Mouse (Mus musculus) c-Kit-positive CD71-positive TER-119-negative erythroid progenitor cells, embryonic 14.5 days (primary cell): ENCODE measurements around the gene Pou3f3.

Experiments
- DNase-seq: peaks from one replicate; pipeline ENCODE4 v3.0.0-alpha.2; 2013; ENCODE audit warnings: low read depth

Pou3f3 gene

GRCm38 (mm10) chr1:42694665-42695577 is 647 bp upstream of the Pou3f3 start:
- no peak for DNase-seq

DNA sequence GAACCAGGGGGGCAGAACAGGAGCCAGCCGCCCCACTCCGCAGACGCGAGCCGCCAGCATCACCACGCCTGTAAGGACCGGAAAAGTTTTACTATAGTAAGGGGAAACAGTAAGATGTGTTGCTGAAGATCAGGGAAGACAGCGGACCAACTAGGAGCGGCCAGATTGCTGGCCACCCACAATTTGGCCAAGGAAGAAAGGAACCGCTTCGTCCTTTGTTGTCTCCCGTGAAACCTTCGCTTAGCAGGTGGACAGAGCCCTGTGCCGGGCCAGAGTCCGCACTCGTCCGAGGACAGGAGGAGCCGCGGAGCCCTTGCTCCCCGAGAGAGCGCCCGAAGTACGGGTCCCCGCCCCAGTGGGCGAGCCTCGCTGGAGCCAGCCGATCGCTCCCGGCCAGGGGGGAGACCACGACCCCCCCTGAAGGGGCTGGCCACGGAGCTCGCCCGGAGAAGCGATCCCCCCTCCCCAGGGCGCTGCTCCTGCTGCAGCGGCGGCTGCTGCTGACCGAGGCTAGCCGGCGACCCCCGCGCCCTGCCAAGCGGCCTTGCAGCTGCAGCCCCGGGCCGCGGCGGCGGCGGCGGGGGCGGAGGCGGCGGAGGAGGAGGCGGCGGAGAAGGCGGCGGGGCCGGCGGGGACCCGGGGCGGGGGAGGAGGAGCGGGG is 933 bp downstream of the Pou3f3 start:
- DNase-seq = no peak

DNA sequence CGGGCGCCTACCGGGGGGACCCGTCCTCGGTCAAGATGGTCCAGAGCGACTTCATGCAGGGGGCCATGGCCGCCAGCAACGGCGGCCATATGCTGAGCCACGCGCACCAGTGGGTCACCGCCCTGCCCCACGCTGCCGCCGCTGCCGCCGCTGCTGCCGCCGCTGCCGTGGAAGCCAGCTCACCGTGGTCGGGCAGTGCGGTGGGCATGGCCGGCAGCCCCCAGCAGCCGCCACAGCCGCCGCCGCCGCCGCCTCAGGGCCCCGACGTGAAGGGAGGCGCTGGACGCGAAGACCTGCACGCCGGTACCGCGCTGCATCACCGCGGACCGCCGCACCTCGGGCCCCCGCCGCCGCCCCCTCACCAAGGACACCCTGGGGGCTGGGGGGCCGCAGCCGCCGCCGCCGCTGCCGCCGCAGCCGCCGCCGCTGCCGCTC is 1.8 kb downstream of the Pou3f3 start:
- no peak for DNase-seq

DNA sequence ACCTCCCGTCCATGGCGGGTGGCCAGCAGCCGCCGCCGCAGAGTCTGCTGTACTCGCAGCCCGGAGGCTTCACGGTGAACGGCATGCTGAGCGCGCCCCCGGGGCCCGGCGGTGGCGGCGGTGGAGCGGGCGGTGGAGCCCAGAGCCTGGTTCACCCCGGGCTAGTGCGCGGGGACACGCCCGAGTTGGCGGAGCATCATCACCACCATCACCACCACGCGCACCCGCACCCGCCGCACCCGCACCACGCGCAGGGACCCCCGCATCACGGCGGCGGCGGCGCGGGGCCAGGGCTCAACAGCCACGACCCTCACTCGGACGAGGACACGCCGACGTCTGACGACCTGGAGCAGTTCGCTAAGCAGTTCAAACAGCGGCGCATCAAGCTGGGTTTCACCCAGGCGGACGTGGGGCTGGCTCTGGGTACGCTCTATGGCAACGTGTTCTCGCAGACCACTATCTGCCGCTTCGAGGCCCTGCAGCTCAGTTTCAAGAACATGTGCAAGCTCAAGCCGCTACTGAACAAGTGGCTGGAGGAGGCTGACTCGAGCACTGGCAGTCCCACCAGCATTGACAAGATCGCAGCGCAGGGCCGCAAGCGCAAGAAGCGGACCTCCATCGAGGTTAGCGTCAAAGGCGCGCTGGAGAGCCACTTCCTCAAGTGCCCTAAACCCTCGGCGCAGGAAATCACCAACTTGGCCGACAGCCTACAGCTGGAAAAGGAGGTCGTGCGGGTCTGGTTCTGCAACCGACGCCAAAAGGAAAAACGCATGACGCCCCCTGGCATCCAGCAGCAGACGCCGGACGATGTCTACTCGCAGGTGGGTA is 2.4 kb downstream of the Pou3f3 start:
- no peak for DNase-seq

GRCm38 (mm10) chr1:42698584-42699333 is 3.2 kb downstream of the Pou3f3 start:
- no peak for DNase-seq

DNA sequence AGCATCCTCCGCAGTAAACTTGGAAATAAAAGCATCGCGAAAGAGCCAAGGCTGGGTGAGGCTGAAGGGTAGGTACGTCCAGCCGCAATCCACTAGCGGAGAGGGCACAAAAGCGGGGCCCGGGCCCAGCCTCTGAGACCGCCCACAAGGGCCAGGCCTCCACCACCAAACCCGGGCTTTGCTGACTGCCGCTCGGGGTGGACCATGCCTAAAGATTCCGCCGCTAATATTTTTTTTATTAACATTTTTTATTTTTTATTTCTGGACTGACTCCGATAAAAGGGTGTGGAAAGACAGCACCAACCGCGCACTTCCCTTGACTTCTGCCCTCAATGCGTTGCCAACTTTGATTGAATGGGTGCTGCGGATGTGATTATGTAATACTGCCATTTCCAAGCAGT is 3.9 kb downstream of the Pou3f3 start:
- no peak for DNase-seq

DNA sequence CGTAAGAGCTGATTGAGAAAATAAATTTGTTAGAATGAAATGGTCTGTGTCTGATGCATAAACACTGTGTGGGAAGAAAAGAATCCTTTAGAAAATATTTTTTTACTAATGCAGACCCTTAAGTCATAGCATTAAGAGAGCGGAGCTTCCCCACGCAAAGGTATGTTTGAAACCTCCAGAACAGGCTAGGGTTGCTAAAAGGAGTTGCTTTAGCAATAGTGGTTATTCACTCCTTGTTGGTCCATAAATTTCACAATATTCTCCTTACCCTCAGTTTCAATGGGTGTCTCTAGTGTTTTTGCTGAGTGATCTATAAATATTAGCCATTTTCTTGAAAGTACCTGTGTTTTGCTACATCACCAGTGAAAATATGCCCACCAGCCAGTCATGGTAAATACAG is 4.6 kb downstream of the Pou3f3 start:
- DNase-seq = no peak

DNA sequence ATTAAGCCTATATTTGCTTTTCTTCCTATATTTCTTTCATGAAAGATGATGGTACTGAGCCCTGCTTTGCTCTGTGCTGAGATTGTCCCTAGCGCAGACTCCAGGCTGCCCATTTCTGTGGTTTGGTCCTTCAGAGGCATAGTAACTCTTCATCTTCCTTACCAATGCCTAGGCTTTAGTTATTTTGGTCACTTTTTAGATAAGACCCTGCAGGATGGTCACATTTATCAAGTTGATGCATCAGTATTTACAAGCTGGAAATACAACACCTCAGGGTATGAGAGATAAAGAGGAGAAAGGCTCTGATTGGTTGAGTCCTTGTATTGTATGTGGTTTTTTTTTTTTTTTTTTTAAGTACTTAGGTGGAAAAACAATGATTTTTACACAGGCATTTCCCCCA is 5.2 kb downstream of the Pou3f3 start:
- no peak for DNase-seq

DNA sequence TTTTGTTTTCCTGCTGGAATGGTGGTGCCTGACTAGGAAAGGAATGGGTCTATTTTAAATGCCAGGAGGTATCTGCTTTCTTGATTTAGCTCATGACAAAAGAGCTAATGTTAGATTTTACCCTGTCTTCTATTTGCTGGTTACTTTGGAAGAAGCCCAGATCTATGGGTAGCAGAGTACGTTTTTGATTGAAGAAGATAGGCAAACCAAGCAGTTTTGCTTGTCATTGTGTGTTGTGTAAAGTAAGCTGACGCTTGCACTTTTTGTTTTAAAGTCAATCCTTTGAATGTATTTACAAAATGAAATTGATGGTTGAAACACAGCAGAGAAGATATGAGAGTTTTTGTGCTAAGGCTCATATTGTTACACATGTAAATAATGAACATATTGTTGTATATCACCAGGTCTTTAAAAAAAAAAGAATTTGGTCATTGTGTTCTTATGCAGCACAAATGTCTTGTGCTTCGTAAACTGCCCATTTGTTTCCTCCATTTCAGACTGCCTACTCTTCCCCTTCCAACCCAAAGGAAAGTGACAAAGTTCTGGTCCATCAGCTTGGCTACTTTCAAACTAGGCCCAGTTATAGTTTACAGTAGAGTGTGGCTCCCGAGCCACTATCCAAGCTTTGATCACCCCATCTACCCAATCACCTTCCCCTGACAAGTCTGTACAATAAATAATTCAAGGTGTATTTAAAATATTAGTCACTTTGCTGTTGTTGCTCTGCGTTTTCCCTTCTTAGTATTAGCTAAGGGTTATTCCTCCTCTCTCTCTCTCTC is 6.5 kb downstream of the Pou3f3 start:
- no peak for DNase-seq

DNA sequence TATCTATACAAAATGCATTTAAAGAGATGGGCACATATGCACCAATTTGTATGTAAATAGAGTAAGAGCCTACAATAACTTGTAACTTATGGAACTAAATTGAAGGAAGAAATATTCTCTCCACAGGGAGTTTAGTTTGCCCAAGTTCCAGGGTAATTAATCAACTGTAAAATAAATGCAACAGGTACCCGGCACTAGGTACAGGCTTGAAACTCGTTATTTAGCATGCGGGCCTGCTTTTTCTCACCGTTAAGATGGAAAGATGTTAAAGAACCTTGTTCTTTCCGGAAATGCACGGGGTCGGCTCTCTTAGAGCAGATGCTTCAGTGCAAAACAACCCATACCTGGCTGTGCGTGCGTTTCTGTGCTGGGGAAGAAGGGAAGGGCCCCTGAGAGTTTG is 7.4 kb downstream of the Pou3f3 start:
- DNase-seq = no peak

DNA sequence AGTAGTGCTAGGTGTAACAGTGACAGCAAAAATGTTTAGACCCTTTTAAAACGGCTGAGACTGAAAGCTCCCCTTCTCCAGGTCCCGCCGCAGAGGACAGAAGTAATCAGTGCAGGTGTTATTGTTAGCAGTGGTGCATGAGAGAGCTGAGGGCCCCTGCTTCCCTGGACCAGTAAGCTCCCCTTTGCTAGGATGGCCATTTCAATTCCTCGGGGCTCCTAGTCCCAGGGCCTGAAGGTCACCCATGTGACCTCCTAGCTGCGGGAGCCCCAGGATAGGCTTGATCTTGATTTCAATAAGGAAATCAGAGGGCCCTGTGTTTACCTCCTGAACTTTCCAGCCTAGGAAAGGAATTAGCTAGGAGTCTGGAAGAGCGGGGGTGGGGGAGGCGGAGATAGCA is 7.9 kb downstream of the Pou3f3 start:
- no peak for DNase-seq

GRCm38 (mm10) chr1:42703851-42704613 is 8.5 kb downstream of the Pou3f3 start:
- DNase-seq = no peak

DNA sequence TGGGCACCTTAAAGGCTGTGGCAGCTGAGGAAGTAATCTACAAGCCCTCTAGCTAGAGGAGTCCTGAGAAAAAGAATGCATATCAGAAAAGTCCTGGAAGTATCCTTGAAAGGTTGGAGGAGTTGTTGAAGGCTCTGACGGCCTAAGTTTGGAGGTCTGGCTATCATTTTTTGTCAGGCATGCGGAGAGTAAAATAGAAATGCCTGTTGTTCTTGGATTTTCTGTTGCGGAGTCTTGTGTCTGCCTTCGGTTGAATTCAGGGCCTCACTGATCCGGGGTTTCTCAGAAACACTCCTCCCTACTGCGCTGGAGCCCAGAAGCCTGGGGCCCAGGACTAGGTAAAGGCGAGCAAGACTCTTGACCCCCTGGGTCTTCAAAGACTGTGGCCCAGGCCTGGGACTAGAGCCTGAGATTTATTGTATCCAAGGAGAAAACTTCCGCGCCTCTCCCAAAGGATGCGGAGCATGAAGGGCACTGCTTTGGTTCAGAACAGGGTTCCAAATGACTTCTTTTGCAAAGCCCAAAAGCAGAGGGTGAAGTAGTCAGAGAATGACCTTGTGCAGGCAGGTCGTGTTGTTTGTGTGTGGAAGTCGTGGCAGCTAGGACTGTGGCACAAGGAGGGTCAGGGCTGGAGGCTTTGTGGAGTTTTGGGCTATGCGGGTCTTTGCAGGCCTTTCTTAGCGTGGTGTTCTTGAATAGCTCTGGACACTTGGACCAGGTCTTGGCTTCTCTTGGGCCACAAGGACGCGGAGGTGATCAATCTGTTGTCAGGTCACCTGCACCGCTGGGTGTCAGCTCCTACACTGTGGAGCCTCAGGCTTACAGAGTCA is 9.6 kb downstream of the Pou3f3 start:
- no peak for DNase-seq

DNA sequence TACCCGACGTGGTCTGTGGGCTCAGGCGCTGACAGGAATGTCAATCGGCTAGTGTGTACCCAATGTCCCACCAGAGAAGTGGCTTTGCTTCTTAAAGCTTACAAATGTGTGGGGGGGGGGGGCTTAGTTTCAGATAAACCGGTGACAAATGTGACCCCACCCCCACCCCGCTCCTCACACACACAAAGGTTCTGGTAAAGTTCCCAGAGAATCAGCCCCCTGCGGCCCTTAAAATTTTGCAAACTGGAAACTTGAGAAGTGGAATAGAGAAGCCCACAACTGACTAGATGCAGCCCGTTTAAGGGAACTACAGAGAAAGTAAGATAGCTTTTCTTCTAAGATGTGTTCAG is 10.2 kb downstream of the Pou3f3 start:
- no peak for DNase-seq

DNA sequence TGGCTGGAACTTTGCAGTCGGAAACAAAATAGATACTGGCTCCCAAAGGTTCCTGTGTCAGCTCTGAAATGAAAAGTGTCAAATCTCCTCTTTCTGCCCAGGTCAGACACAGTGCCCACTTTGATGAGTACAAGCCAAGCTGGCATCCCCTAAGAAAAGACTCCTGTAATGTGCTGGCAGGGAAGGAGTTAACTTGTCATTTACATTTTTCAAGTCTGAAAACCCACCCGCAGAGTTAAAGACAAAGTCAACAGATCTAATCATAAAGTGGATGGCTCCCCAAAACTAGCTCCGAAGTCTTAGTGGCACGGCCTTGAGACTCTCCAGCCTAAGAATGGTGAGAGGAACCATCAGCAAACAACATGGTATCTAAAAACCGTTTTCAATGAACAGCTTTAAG is 11.6 kb downstream of the Pou3f3 start:
- DNase-seq = no peak

DNA sequence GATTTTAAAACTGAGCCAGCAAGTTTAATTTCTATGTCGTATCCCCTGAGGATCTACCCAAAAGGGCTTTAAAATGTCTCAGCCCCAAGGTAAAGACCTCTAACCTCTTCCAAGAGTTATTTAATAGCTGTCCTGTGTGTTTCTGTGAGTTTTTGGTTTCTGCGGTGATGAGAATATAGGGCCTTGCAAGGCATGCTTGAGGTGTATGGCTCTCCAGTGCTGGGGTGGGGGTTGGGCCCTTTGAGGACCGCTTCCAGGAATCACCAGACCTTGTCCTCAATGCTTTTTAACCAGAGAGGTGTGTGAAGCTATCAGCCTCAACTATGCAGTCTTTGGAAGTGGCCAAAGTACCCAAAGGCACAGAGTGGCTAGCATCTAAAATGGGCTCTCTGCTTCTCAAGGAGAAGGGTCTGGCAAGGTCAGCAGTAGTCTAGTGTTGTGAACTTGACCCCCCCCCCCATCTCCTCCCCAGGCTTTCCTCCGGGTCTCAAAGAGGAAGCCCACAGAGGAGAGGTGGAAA is 12.1 kb downstream of the Pou3f3 start:
- DNase-seq = no peak

DNA sequence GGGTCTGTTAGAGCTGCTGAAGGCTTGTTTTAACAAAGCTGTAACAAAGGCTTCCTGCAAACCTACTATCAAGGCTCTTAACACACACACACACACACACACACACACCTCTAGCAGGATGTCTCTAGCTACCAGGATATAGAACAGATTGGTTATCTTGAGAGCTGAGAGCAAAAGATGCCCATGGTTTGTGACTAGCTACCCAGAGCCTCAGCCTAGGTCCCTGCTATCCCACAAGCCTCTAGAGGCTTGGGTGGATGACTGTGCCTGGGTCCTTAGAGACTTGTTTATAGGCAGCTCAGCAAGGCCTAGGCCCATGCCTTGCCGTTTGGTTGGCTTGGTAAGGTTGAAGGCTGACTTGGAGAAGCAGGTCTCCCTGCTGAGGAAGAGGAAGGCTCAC is 13.5 kb downstream of the Pou3f3 start:
- DNase-seq = no peak

DNA sequence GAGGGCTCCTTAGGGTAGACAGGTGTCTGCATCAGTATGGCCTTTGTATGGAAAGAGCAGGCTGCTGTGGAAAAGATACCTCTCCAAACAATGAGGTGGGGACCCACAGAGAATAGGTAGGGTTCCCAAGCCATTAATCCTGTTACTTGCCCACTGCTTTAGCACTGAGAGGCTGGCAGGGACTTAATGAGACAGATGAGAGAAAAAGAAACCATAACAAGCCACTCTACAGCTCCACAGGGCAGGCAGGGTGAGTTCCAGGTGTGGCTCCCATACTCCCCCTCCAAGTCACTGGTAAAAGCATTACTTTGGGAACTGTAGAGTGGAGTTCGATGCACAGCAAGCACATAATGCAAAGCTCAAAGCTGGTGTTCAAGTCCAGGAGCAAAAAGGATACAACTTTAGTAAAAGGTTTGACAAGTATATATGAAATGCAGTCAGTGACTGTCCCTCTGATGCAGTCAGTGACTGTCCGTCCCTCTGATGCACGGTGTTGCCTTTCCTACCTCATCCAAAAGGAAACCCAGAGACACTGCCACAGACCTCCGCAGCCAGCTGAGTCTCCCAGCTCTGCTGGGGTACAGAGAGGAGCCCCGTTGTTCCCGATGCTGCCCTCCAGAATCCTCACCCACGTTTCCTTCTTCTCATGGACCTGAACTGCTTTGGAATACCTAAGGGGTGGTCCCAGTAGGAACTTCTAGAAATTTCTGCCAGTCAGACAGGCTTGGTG is 14.0 kb downstream of the Pou3f3 start:
- no peak for DNase-seq

GRCm38 (mm10) chr1:42710234-42710633 is 14.7 kb downstream of the Pou3f3 start:
- no peak for DNase-seq
